Mouse (Mus musculus): ENCODE measurements around the gene Il4i1. TPM values are rescaled to one million over a fixed set of nuclear protein-coding genes. Genes with fewer than 3 reads are reported as not detected.

Il4i1 gene
- polyA plus RNA-seq, 1 experiment from 2014 or later, result 0.52 TPM

- H3K9ac ChIP-seq (replicated peaks; ENCODE audit: low read length), result no peak overlapping the region
- no peak for ATAC-seq (replicated peaks; ENCODE audit: insufficient number of reproducible peaks, low FRiP score, low TSS enrichment, low read depth)
- WGBS, result 95% methylated on average over 13 of the region's 13 CpGs
These were observed 72.3 kb downstream of the Il4i1 start for GRCm38 (mm10) chr7:44888256-44889105.

GRCm38 (mm10) chr7:44890180-44890579, 74.0 kb downstream of the Il4i1 start:
- Histone ChIP-seq H3K4me3 (ENCODE audit: low read depth, low read length) (no peak overlapping the region), H3K36me3 (replicated peaks; ENCODE audit: control insufficient read depth, insufficient read depth, low read depth, low read length) (peaks cover 4% of the 10 kb centered on the region)

More at GRCm38 (mm10) chr7:44888256-44889105, 72.3 kb downstream of the Il4i1 start:
- H3K4me3 ChIP-seq (ENCODE audit: low read depth, low read length), result no peak overlapping the region
- DNase-seq (ENCODE audit: low spot score), result no peak
- no peak overlapping the region for H3K4me2 ChIP-seq (ENCODE audit: low read depth, low read length)
- H3K36me3 ChIP-seq (replicated peaks; ENCODE audit: control insufficient read depth, insufficient read depth, low read depth, low read length), result peaks cover 14% of the 10 kb centered on the region
- no peaks in the 10 kb centered on the region for H3K9me3 ChIP-seq (replicated peaks; ENCODE audit: control insufficient read depth, low read length)
- H3K27ac ChIP-seq (replicated peaks; ENCODE audit: low read depth, low read length), result no peak overlapping the region
- H3K27me3 ChIP-seq (ENCODE audit: control insufficient read depth, insufficient read depth, low read length), result no peaks in the 10 kb centered on the region
- H3K4me1 ChIP-seq (ENCODE audit: control insufficient read depth, insufficient read depth, low read length), result no peaks in the 10 kb centered on the region

More at GRCm38 (mm10) chr7:44890180-44890579, 74.0 kb downstream of the Il4i1 start:
- H3K9me3 ChIP-seq (replicated peaks; ENCODE audit: control insufficient read depth, low read length), result no peaks in the 10 kb centered on the region
- no peak overlapping the region for H3K27ac ChIP-seq (replicated peaks; ENCODE audit: low read depth, low read length)
- no peaks in the 10 kb centered on the region for H3K4me1 ChIP-seq (ENCODE audit: control insufficient read depth, insufficient read depth, low read length)
- no peak overlapping the region for H3K9ac ChIP-seq (replicated peaks; ENCODE audit: low read length)
- DNase-seq (ENCODE audit: low spot score), result no peak
- H3K4me2 ChIP-seq (ENCODE audit: low read depth, low read length), result no peak overlapping the region
- no peak for ATAC-seq (replicated peaks; ENCODE audit: insufficient number of reproducible peaks, low FRiP score, low TSS enrichment, low read depth)
- WGBS, result 92% methylated on average over 6 of the region's 7 CpGs
- no peaks in the 10 kb centered on the region for H3K27me3 ChIP-seq (ENCODE audit: control insufficient read depth, insufficient read depth, low read length)

MicroRNAs encoded within 50 kb of the gene (microRNA counts, 519-probe panel; counts per million panel counts)
- not detected for microRNA mmu-miR-707

Small RNA genes within 50 kb of the gene (microRNA-seq; reads per million reads assigned to microRNA genes)
- gene Mir707 (ENCODE audit: borderline number of aligned reads), result not detected

Other genes starting within 250 kb of the Il4i1 start
- 0.70 and 0.88 TPM in 2 replicates for gene Napsa, start 244.0 kb upstream of the Il4i1 start, polyA plus RNA-seq (2014; fragmentation: Nextera tagmentation; extraction: Ambion mirVana)
- 0.32 and 0.39 TPM in 2 replicates for gene Kcnc3, start 225.7 kb upstream of the Il4i1 start, polyA plus RNA-seq (2014; fragmentation: Nextera tagmentation; extraction: Ambion mirVana)
- 2.1 and 4.5 TPM in 2 replicates for gene Myh14, start 145.5 kb upstream of the Il4i1 start, polyA plus RNA-seq (2014; fragmentation: Nextera tagmentation; extraction: Ambion mirVana)
- gene Izumo2, start 107.6 kb upstream of the Il4i1 start, polyA plus RNA-seq (2014; fragmentation: Nextera tagmentation; extraction: Ambion mirVana), result not detected in 2 replicates
- 32.3 and 38.0 TPM in 2 replicates for gene Vrk3, start 68.0 kb upstream of the Il4i1 start, polyA plus RNA-seq (2014; fragmentation: Nextera tagmentation; extraction: Ambion mirVana)
- gene Zfp473, start 65.3 kb upstream of the Il4i1 start, polyA plus RNA-seq (2014; fragmentation: Nextera tagmentation; extraction: Ambion mirVana), result 3.3 and 3.6 TPM in 2 replicates
- gene Nup62, start 299 bp upstream of the Il4i1 start, polyA plus RNA-seq (2014; fragmentation: Nextera tagmentation; extraction: Ambion mirVana), result 66.9 and 72.6 TPM in 2 replicates
- gene Atf5, start 271 bp downstream of the Il4i1 start, polyA plus RNA-seq (2014; fragmentation: Nextera tagmentation; extraction: Ambion mirVana), result 2.9 and 3.1 TPM in 2 replicates
- 32.4 and 42.5 TPM in 2 replicates for gene Akt1s1, start 32.6 kb downstream of the Il4i1 start, polyA plus RNA-seq (2014; fragmentation: Nextera tagmentation; extraction: Ambion mirVana)
- gene Tbc1d17, start 32.7 kb downstream of the Il4i1 start, polyA plus RNA-seq (2014; fragmentation: Nextera tagmentation; extraction: Ambion mirVana), result 55.1 and 75.1 TPM in 2 replicates
- 21.6 and 25.3 TPM in 2 replicates for gene Pnkp, start 40.8 kb downstream of the Il4i1 start, polyA plus RNA-seq (2014; fragmentation: Nextera tagmentation; extraction: Ambion mirVana)
- gene Ptov1, start 53.4 kb downstream of the Il4i1 start, polyA plus RNA-seq (2014; fragmentation: Nextera tagmentation; extraction: Ambion mirVana), result 350 and 370 TPM in 2 replicates
- 44.5 and 50.3 TPM in 2 replicates for gene Med25, start 76.3 kb downstream of the Il4i1 start, polyA plus RNA-seq (2014; fragmentation: Nextera tagmentation; extraction: Ambion mirVana)
- 11.8 and 13.2 TPM in 2 replicates for gene Fuz, start 79.7 kb downstream of the Il4i1 start, polyA plus RNA-seq (2014; fragmentation: Nextera tagmentation; extraction: Ambion mirVana)
- 70.1 and 70.3 TPM in 2 replicates for gene Ap2a1, start 113.1 kb downstream of the Il4i1 start, polyA plus RNA-seq (2014; fragmentation: Nextera tagmentation; extraction: Ambion mirVana)
- 0.21 TPM in 1 of 2 replicates, not detected in the other for gene Tsks, start 126.8 kb downstream of the Il4i1 start, polyA plus RNA-seq (2014; fragmentation: Nextera tagmentation; extraction: Ambion mirVana)
- gene Cpt1c, start 158.5 kb downstream of the Il4i1 start, polyA plus RNA-seq (2014; fragmentation: Nextera tagmentation; extraction: Ambion mirVana), result 14.3 and 17.1 TPM in 2 replicates
- 289 and 293 TPM in 2 replicates for gene Prmt1, start 170.2 kb downstream of the Il4i1 start, polyA plus RNA-seq (2014; fragmentation: Nextera tagmentation; extraction: Ambion mirVana)
- gene Irf3, start 181.3 kb downstream of the Il4i1 start, polyA plus RNA-seq (2014; fragmentation: Nextera tagmentation; extraction: Ambion mirVana), result 62.4 and 71.9 TPM in 2 replicates
- 69.9 and 71.7 TPM in 2 replicates for gene Bcl2l12, start 182.3 kb downstream of the Il4i1 start, polyA plus RNA-seq (2014; fragmentation: Nextera tagmentation; extraction: Ambion mirVana)
- 40.0 and 41.1 TPM in 2 replicates for gene Scaf1, start 200.0 kb downstream of the Il4i1 start, polyA plus RNA-seq (2014; fragmentation: Nextera tagmentation; extraction: Ambion mirVana)
- 18.5 and 23.9 TPM in 2 replicates for gene Rras, start 201.6 kb downstream of the Il4i1 start, polyA plus RNA-seq (2014; fragmentation: Nextera tagmentation; extraction: Ambion mirVana)
- gene Prr12, start 236.5 kb downstream of the Il4i1 start, polyA plus RNA-seq (2014; fragmentation: Nextera tagmentation; extraction: Ambion mirVana), result 10.9 and 11.8 TPM in 2 replicates
- gene Nosip, start 246.0 kb downstream of the Il4i1 start, polyA plus RNA-seq (2014; fragmentation: Nextera tagmentation; extraction: Ambion mirVana), result 59.2 and 63.8 TPM in 2 replicates
- 17.9 and 20.3 TPM in 2 replicates for gene Prrg2, start 246.3 kb downstream of the Il4i1 start, polyA plus RNA-seq (2014; fragmentation: Nextera tagmentation; extraction: Ambion mirVana)